Mouse (Mus musculus) forebrain, embryonic 11.5 days (tissue): ENCODE results near the gene Gnai2. TPM values are rescaled to one million over a fixed set of nuclear protein-coding genes. Genes with fewer than 3 reads are reported as not detected.
A peak's percentile ranks its signal among the peaks of the same experiment; 100 is the strongest.
"Not testable (repeated sequence)": the region's sequence is repeated elsewhere in the genome, so short reads cannot be mapped to it uniquely, and the experiment has no call there.

Source experiments
- ATAC-seq: fragments of 200-750 bp; cut with Nextera tagmentation; replicated peaks from 2 replicates; pipeline ENCODE4 v1.8.0; 2017; ENCODE audit warnings: moderate TSS enrichment; ENCODE audit not compliant: low FRiP score
- DNase-seq: peaks from one replicate; pipeline ENCODE4 v3.0.0-alpha.2; 2017; ENCODE audit warnings: low spot score
- H3K27ac ChIP-seq: fragments of 300-500 bp; sonication (generic); 2 replicates; pipeline ENCODE4 v1.5.1; 2014; ENCODE audit warnings: low read depth, low read length
- H3K27me3 ChIP-seq: fragments of 300-500 bp; sonication (generic); 2 replicates; pipeline ENCODE4 v1.6.1; 2014; ENCODE audit warnings: mild to moderate bottlenecking, low read length, mixed read lengths; ENCODE audit not compliant: control insufficient read depth, insufficient read depth
- H3K36me3 ChIP-seq: fragments of 300-500 bp; sonication (generic); 2 replicates; pipeline ENCODE4 v1.6.1; 2014; ENCODE audit warnings: mild to moderate bottlenecking, low read length, moderate library complexity, mixed read lengths; ENCODE audit not compliant: control insufficient read depth, insufficient read depth
- H3K4me1 ChIP-seq: fragments of 300-500 bp; sonication (generic); replicated peaks from 2 replicates; pipeline ENCODE4 v1.6.1; 2014; ENCODE audit warnings: low read length, mixed read lengths; ENCODE audit not compliant: control insufficient read depth, insufficient read depth
- H3K4me2 ChIP-seq: fragments of 300-500 bp; sonication (generic); 2 replicates; pipeline ENCODE4 v1.6.1; 2014; ENCODE audit warnings: low read depth, mild to moderate bottlenecking, low read length, moderate library complexity, mixed read lengths; ENCODE audit not compliant: severe bottlenecking
- H3K4me3 ChIP-seq: fragments of 300-500 bp; sonication (generic); 2 replicates; pipeline ENCODE4 v1.5.1; 2014; ENCODE audit warnings: low read depth, low read length
- H3K9ac ChIP-seq: fragments of 300-500 bp; sonication (generic); 2 replicates; pipeline ENCODE4 v1.6.1; 2014; ENCODE audit warnings: low read length
- H3K9me3 ChIP-seq: fragments of 300-500 bp; sonication (generic); 2 replicates; pipeline ENCODE4 v1.6.1; 2016; ENCODE audit warnings: low read length, mixed read lengths; ENCODE audit not compliant: control insufficient read depth
- WGBS: fragments of 180-500 bp; shearing (Covaris S2); extraction: QIAGEN DNeasy Blood & Tissue Kit; methylation state at CpG from one replicate; pipeline ENCODE4 v1.1.7; 2014; 5-methylcytosine and 5-hydroxymethylcytosine counted together
- polyA plus RNA-seq: library from polyadenylated mRNA; unstranded; fragments of >200 nt; fragmentation: Nextera tagmentation; extraction: Ambion mirVana; gene quantifications from 2 replicates; pipeline ENCODE4 v1.2.1, GENCODE M21; 2014

Gene Gnai2
- polyA plus RNA-seq: 527 and 580 TPM in 2 replicates

GRCm38 (mm10) chr9:107635279-107636028, at the start of gene Gnai2:
Gene Gnai2, minus strand, starts transcription at chr9:107635367.
- 3% methylated on average over 38 of the region's 38 CpGs for WGBS

GRCm38 (mm10) chr9:107682405-107682804, 47.2 kb upstream of the Gnai2 start:
- DNase-seq (no peak), ATAC-seq (no peak)
- Histone ChIP-seq H3K4me1 (no peaks in the 10 kb centered on the region), H3K9me3 (no peaks in the 10 kb centered on the region), H3K4me2 (no peak overlapping the region), H3K4me3 (no peak overlapping the region), H3K36me3 (no peaks in the 10 kb centered on the region), H3K27me3 (peaks cover 2% of the 10 kb centered on the region), H3K9ac (no peak overlapping the region), H3K27ac (no peak overlapping the region)
- 90% methylated on average over 20 of the region's 20 CpGs for WGBS

More at GRCm38 (mm10) chr9:107635279-107636028, at the start of gene Gnai2:
- Histone ChIP-seq H3K4me3 (peak within 1 kb of the TSS; percentile 89), H3K9ac (peak within 1 kb of the TSS; percentile 97), H3K36me3 (no peaks in the 10 kb centered on the region), H3K4me1 (peaks cover 43% of the 10 kb centered on the region), H3K27me3 (no peaks in the 10 kb centered on the region), H3K4me2 (peak within 1 kb of the TSS; percentile 100), H3K27ac (peak within 1 kb of the TSS; percentile 87), H3K9me3 (no peaks in the 10 kb centered on the region)
- ATAC-seq (peak; percentile 85), DNase-seq (peak; percentile 96)

GRCm38 (mm10) chr9:107679501-107679900, 44.3 kb upstream of the Gnai2 start, which contains the start of gene Gnat1:
Gene Gnat1, minus strand, starts transcription at chr9:107679712.
- no peak within 1 kb of the TSS for H3K9ac ChIP-seq
- H3K27me3 ChIP-seq: peaks cover 13% of the 10 kb centered on the region
- H3K9me3 ChIP-seq: no peaks in the 10 kb centered on the region
- H3K4me3 ChIP-seq: no peak within 1 kb of the TSS
- H3K4me2 ChIP-seq: no peak within 1 kb of the TSS
- H3K36me3 ChIP-seq: no peaks in the 10 kb centered on the region
- DNase-seq (no peak), ATAC-seq (no peak)
- H3K27ac ChIP-seq: no peak within 1 kb of the TSS
- peaks cover 5% of the 10 kb centered on the region; the same call in 1 of the 2 replicates for H3K4me1 ChIP-seq
- 46% methylated on average over 5 of the region's 5 CpGs for WGBS

GRCm38 (mm10) chr9:107678861-107679260, 43.7 kb upstream of the Gnai2 start:
- H3K4me2 ChIP-seq: no peak overlapping the region
- H3K27ac ChIP-seq: no peak overlapping the region
- WGBS: 98% methylated on average over 2 of the region's 2 CpGs
- no peaks in the 10 kb centered on the region for H3K36me3 ChIP-seq
- ATAC-seq (no peak), DNase-seq (no peak)
- H3K27me3 ChIP-seq: peaks cover 13% of the 10 kb centered on the region
- no peak overlapping the region for H3K4me3 ChIP-seq
- no peaks in the 10 kb centered on the region for H3K9me3 ChIP-seq
- no peak overlapping the region for H3K9ac ChIP-seq
- peaks cover 5% of the 10 kb centered on the region; the same call in 1 of the 2 replicates for H3K4me1 ChIP-seq

- peak; percentile 79 for DNase-seq
- H3K9ac ChIP-seq, H3K27ac ChIP-seq, H3K4me3 ChIP-seq, H3K9me3 ChIP-seq, H3K36me3 ChIP-seq, ATAC-seq, H3K4me2 ChIP-seq, H3K4me1 ChIP-seq: not testable (repeated sequence)
- H3K27me3 ChIP-seq: peaks cover 13% of the 10 kb centered on the region
- WGBS: 36% methylated on average over 14 of the region's 14 CpGs
Measured at GRCm38 (mm10) chr9:107677819-107678526, 42.8 kb upstream of the Gnai2 start.

GRCm38 (mm10) chr9:107677091-107677784, 42.1 kb upstream of the Gnai2 start:
- no peak overlapping the region for H3K4me3 ChIP-seq
- H3K27ac ChIP-seq: no peak overlapping the region
- H3K27me3 ChIP-seq: peaks cover 13% of the 10 kb centered on the region
- H3K36me3 ChIP-seq: no peaks in the 10 kb centered on the region
- H3K9ac ChIP-seq: no peak overlapping the region; the same call in 1 of the 2 replicates
- 0 out of 2 replicates have a peak, but pooled peaks have one; percentile 13 for ATAC-seq
- peaks cover 5% of the 10 kb centered on the region; the same call in 1 of the 2 replicates for H3K4me1 ChIP-seq
- 24% methylated on average over 17 of the region's 17 CpGs for WGBS
- H3K9me3 ChIP-seq: no peaks in the 10 kb centered on the region
- DNase-seq: peak; percentile 78
- peak overlapping the region; percentile 53; the same call in 1 of the 2 replicates for H3K4me2 ChIP-seq

- H3K4me2 ChIP-seq: peak overlapping the region; percentile 53
- peak overlapping the region; percentile 21 for H3K4me3 ChIP-seq
- no peak overlapping the region for H3K27ac ChIP-seq
- H3K4me1 ChIP-seq: peaks cover 5% of the 10 kb centered on the region; the same call in 1 of the 2 replicates
- no peaks in the 10 kb centered on the region for H3K9me3 ChIP-seq
- no peaks in the 10 kb centered on the region for H3K36me3 ChIP-seq
- WGBS: 3% methylated on average over 25 of the region's 25 CpGs
- peaks cover 13% of the 10 kb centered on the region for H3K27me3 ChIP-seq
- ATAC-seq (peak; percentile 29), DNase-seq (no peak)
- peak overlapping the region; percentile 50 for H3K9ac ChIP-seq
Measured at GRCm38 (mm10) chr9:107676302-107676701, 41.1 kb upstream of the Gnai2 start.

GRCm38 (mm10) chr9:107675671-107676301, 40.6 kb upstream of the Gnai2 start:
- Histone ChIP-seq H3K36me3 (no peaks in the 10 kb centered on the region), H3K4me1 (peaks cover 5% of the 10 kb centered on the region; the same call in 1 of the 2 replicates), H3K27me3 (peaks cover 13% of the 10 kb centered on the region), H3K9ac (peak overlapping the region; percentile 50), H3K27ac (no peak overlapping the region), H3K4me3 (peak overlapping the region; percentile 21), H3K9me3 (no peaks in the 10 kb centered on the region), H3K4me2 (peak overlapping the region; percentile 53)
- ATAC-seq (peak; percentile 73), DNase-seq (peak; percentile 90)
- under 1% methylated on average over 39 of the region's 39 CpGs for WGBS
